Mouse (Mus musculus) olfactory bulb, adult 2 months (tissue): Measurements from ENCODE around the gene Rhob. TPM values are rescaled to one million over a fixed set of nuclear protein-coding genes. Genes with fewer than 3 reads are reported as not detected.

Source experiments
- H3K27ac ChIP-seq: fragments of 200-500 bp; 2 replicates; pipeline ENCODE4 v1.5.1; 2012; ENCODE audit warnings: low read depth, low read length; ENCODE audit not compliant: insufficient read depth
- H3K4me1 ChIP-seq: fragments of 200-500 bp; 2 replicates; pipeline ENCODE4 v1.6.1; 2012; ENCODE audit warnings: low read length; ENCODE audit not compliant: control insufficient read depth, insufficient read depth
- H3K4me3 ChIP-seq: fragments of 200-500 bp; 2 replicates; pipeline ENCODE4 v1.5.1; 2012; ENCODE audit warnings: mild to moderate bottlenecking, low read depth, low read length, moderate library complexity; ENCODE audit not compliant: insufficient read depth
- CTCF ChIP-seq: fragments of 200-500 bp; IDR thresholded peaks from 2 replicates; pipeline ENCODE4 v1.5.1; 2012; ENCODE audit warnings: low read depth, mild to moderate bottlenecking, low read length, moderate library complexity; ENCODE audit not compliant: insufficient read depth
- POLR2A ChIP-seq: fragments of 200-500 bp; IDR thresholded peaks from 2 replicates; pipeline ENCODE4 v1.6.1; 2012; ENCODE audit warnings: mild to moderate bottlenecking, low read depth, low read length, moderate library complexity; ENCODE audit not compliant: insufficient read depth
- WGBS: fragments of 180-500 bp; shearing (Covaris S2); methylation state at CpG from one replicate; pipeline ENCODE4 v1.1.7; 2018; 5-methylcytosine and 5-hydroxymethylcytosine counted together
- polyA plus RNA-seq: library from polyadenylated mRNA; stranded (reverse); fragments of >200 nt; gene quantifications from 2 replicates; pipeline ENCODE4 v1.2.4, GENCODE M21; 2012; ENCODE audit warnings: low replicate concordance; ENCODE audit not compliant: missing spikeins, insufficient read depth, insufficient read length

Rhob gene
- polyA plus RNA-seq, 1 experiment: not detected

- peaks cover 14% of the 10 kb centered on the region for H3K4me1 ChIP-seq
- peak; percentile 16; the same call in 1 of the 2 replicates for TF ChIP-seq POLR2A
- TF ChIP-seq CTCF: no peak
- H3K4me3 ChIP-seq: peak overlapping the region; percentile 85
- H3K27ac ChIP-seq: peak overlapping the region; percentile 97
- WGBS: under 1% methylated on average over 99 of the region's 99 CpGs
Measured at GRCm38 (mm10) chr12:8499001-8499870, 573 bp downstream of the Rhob start.

- WGBS: 0% methylated on average over 13 of the region's 13 CpGs
- H3K4me3 ChIP-seq: peak overlapping the region; percentile 85
- H3K4me1 ChIP-seq: peaks cover 14% of the 10 kb centered on the region
- no peak for TF ChIP-seq CTCF
- TF ChIP-seq POLR2A: no peak
- peak overlapping the region; percentile 97 for H3K27ac ChIP-seq
Measured at GRCm38 (mm10) chr12:8498591-8499000, 1.2 kb downstream of the Rhob start.

- TF ChIP-seq CTCF (no peak), POLR2A (no peak)
- Histone ChIP-seq H3K27ac (peak overlapping the region; percentile 92), H3K4me1 (peaks cover 14% of the 10 kb centered on the region), H3K4me3 (peak overlapping the region; percentile 85)
- 1% methylated on average over 8 of the region's 8 CpGs for WGBS
Measured at GRCm38 (mm10) chr12:8498148-8498571, 1.6 kb downstream of the Rhob start.

- Histone ChIP-seq H3K4me1 (peaks cover 14% of the 10 kb centered on the region), H3K27ac (no peak overlapping the region), H3K4me3 (peak overlapping the region; percentile 29; the same call in 1 of the 2 replicates)
- TF ChIP-seq POLR2A (no peak), CTCF (no peak)
- WGBS: 6% methylated on average over 2 of the region's 2 CpGs
Measured at GRCm38 (mm10) chr12:8497314-8497706, 2.5 kb downstream of the Rhob start.

- TF ChIP-seq CTCF: no peak
- TF ChIP-seq POLR2A: no peak
- Histone ChIP-seq H3K4me1 (peaks cover 14% of the 10 kb centered on the region), H3K4me3 (no peak overlapping the region), H3K27ac (no peak overlapping the region)
- WGBS: 18% methylated on average over 2 of the region's 2 CpGs
Measured at GRCm38 (mm10) chr12:8496679-8497313, 3.0 kb downstream of the Rhob start.

GRCm38 (mm10) chr12:8495881-8496678 is 3.7 kb downstream of the Rhob start:
- peak overlapping the region; percentile 33; the same call in 1 of the 2 replicates for H3K27ac ChIP-seq
- peaks cover 12% of the 10 kb centered on the region for H3K4me1 ChIP-seq
- H3K4me3 ChIP-seq: no peak overlapping the region
- TF ChIP-seq POLR2A (no peak), CTCF (no peak)
- WGBS: 24% methylated on average over 15 of the region's 15 CpGs

- Histone ChIP-seq H3K4me3 (no peak overlapping the region), H3K4me1 (peaks cover 7% of the 10 kb centered on the region), H3K27ac (no peak overlapping the region)
- TF ChIP-seq POLR2A (no peak), CTCF (no peak)
- 80% methylated on average over 3 of the region's 3 CpGs for WGBS
Measured at GRCm38 (mm10) chr12:8494675-8495074, 5.1 kb downstream of the Rhob start.

- WGBS: 57% methylated on average over 3 of the region's 3 CpGs
- H3K4me1 ChIP-seq: peaks cover 9% of the 10 kb centered on the region
- no peak overlapping the region for H3K4me3 ChIP-seq
- H3K27ac ChIP-seq: no peak overlapping the region
- no peak for TF ChIP-seq POLR2A
- no peak for TF ChIP-seq CTCF
Measured at GRCm38 (mm10) chr12:8493386-8493785, 6.4 kb downstream of the Rhob start.
